Mouse (Mus musculus) right cerebral cortex, postnatal 36 days (tissue): ENCODE measurements around the gene Pex14.
"Not testable (repeated sequence)": the region's sequence is repeated elsewhere in the genome, so short reads cannot be mapped to it uniquely, and the experiment has no call there.

Source experiments
- DNase-seq, 2 experiments: peaks; one replicate each; pipeline ENCODE4 v3.0.0; 2022; ENCODE audit warnings: low spot score in 2 of 2, mixed read lengths in 1 of 2

Gene Pex14

DNA sequence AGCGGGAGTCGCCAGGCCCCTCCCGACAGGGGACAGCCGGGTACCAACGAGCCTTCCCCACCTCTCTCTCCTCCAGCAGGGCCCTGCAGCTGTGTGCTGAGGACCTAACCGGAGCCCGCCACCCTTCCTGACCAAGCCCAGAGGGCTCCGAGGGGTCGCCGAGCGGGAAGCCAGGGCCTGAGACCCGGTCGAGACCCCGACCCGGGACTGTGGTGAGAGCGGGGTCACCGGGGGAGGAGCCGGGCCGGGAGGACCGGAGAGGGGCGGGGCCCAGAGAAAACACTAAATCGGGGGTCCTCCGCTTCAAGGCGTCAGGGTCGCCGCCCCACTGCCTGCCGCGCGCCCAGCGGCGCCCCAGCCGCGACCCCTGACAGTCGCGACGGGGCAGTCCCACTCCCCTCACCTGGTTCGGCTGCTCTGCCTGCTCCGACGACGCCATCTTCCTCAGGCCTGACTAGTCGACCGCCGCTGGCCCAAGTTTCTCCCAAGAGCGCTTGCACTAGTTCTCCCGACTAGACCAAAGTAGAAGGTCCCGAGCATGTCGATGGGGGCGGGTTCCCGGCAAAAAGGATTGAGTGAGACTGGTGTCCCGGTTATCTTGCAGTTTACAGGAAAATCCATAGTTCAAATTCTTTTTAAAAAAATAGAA is at the start of gene Pex14:
Pex14 (minus strand) TSS at position 508 of the 649 bp plus-strand sequence.
- DNase-seq, result peak; percentile 90 to 91

- no peak for DNase-seq
Measured at GRCm38 (mm10) chr4:149149196-149149595, 49.5 kb upstream of the Pex14 start.

DNA sequence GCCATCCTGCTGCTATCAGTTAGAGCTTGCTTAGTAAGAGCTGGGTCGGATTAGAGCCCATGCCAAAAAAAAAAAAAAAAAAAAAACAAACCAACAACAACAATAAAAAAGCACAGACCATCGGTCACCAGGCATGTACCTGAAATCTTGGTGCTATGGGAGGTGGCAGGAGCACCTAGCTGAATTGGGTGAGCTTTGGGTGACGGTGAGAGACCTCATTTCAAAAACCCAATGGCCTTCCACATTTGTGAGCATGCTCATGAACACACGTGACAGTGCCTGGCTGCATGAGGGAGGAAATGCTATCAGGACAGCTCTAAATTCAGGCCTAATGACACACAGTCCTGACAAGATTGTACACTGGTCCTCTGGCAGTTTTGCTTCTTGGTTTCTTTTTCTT is 48.4 kb upstream of the Pex14 start:
- DNase-seq, result no peak

DNA sequence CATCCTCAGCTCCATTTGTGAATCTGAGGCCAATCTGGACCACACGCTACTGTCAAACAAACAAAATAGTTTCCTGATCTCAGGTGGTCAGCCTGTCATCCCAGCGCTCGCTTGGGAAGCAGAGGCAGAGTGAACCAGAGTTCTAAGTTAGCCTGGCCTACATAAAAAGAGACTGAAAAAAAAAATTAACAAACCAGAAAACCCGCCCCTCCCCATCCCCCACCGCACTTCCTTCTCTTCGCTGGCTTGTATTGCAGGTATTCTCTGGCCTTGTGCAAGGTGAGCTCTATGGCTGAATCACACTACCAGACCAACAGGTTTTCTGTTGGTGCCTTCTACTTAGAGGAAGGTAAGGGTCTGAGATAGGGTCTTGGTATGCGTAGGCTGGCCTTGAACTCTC is 47.9 kb upstream of the Pex14 start:
- DNase-seq, result no peak

DNA sequence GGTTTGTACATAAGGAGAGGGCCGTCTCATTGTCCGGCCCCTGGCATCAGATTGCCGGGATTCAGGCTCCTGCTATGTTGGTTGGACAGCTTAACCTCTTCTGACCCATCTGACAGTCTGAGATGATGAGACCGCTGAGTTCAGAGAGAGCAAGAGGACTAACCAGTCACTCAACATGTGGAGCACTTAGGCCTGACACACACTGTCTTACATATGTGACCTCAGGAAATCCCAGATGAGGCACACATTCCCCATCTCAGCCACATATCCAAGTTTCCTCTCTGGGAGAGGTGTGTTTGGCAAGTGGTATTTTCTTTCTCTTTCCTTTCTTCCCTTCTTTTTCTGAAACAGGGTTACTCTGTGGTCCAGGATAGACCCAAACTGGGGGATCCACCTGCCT is 45.5 kb upstream of the Pex14 start:
- DNase-seq, result no peak

DNA sequence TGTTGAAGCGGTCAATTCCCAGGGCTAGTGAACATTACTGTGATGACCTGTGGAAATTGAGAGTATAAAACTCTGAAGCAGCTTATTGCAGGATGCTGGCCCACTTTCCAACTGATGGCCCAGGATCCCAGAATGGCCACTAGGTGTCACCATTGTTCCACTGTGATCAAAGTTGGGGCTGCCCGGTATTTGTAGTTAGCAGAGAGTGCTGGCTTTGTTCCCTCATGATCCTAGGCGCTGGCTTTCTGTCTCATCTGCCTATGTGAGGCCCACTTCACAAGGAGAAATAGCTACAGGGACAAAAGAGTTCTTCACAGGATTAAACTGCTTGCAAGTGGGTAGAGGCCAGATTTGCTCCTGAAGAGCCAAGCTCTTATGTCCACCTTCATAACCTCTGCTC is 44.8 kb upstream of the Pex14 start:
- peak; percentile 53 to 66 for DNase-seq

GRCm38 (mm10) chr4:149143594-149143993 is 43.9 kb upstream of the Pex14 start:
- DNase-seq, result no peak

GRCm38 (mm10) chr4:149138515-149138914 is 38.8 kb upstream of the Pex14 start:
- no peak for DNase-seq

DNA sequence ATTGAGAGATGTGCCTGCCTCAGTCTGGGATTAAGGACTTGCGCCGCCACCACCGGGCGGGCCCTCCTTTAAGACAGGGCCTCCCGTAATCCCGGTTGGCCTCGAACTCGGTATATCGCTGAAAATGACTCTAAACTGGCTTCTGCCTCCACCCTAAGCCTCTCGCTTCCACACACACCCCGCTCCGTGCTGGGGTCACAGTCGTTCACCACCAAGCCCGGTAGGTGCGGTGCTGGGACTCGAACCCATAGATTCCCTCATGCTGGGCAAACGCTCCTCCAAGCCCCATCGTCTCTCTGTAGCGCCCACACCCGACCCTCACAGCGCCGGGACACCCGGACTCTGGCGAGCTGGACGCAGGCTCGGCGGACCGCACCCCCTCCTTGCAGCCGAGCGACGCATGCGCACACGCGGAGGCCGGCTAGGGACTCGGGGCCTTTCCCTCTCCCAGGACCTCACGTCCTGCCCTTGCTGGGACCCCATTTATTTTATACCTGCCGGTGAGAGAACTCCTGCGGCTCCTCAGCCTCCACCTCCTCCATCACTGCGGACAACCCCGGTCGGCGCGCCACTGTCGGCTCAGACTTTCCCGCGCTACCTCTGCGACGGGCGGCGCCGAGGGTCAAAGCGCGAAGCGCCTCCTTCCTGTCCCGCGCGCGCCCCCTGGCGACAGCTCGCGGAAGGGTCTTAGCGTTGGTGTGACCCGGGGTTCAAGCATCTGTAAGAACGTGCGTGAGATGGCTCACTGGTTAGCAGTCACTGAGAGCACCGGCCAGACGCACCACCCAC is 37.5 kb upstream of the Pex14 start, which contains the start of gene Cenps:
Cenps (minus strand) TSS at position 648 of the 789 bp plus-strand sequence.
- DNase-seq, result peak; percentile 80 to 82

DNA sequence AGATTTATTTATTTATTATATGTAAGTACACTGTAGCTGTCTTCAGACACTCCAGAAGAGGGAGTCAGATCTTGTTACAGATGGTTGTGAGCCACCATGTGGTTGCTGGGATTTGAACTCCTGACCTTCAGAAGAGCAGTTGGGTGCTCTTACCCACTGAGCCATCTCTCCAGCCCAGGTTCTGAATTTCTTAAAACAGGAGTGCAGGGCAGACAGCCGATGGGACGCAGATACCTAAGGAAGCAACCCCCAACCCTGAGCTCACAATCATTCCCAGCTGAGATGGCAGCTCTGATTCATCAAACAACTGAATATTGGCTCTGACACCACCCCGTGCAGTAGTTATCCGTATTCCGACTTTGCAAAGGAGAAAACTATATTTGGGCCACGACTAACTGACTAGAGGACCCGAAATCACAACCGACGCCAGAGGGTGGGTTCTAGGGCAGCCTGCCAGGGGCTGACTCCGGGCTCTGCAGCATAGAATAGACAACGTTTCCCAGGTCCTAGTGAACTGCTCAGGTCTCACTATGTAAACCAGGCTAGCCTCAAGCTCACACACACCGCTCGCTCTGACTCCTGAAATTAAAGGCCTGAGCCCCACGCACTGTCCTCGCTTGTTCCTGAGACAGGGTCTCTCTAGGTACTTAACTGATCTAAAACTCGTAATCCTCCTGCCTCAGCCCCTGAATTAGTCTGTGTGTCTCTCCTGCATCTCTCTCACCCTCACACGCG is 36.6 kb upstream of the Pex14 start:
- DNase-seq, result no peak

- DNase-seq, result no peak
Measured at GRCm38 (mm10) chr4:149133395-149133794, 33.7 kb upstream of the Pex14 start.

DNA sequence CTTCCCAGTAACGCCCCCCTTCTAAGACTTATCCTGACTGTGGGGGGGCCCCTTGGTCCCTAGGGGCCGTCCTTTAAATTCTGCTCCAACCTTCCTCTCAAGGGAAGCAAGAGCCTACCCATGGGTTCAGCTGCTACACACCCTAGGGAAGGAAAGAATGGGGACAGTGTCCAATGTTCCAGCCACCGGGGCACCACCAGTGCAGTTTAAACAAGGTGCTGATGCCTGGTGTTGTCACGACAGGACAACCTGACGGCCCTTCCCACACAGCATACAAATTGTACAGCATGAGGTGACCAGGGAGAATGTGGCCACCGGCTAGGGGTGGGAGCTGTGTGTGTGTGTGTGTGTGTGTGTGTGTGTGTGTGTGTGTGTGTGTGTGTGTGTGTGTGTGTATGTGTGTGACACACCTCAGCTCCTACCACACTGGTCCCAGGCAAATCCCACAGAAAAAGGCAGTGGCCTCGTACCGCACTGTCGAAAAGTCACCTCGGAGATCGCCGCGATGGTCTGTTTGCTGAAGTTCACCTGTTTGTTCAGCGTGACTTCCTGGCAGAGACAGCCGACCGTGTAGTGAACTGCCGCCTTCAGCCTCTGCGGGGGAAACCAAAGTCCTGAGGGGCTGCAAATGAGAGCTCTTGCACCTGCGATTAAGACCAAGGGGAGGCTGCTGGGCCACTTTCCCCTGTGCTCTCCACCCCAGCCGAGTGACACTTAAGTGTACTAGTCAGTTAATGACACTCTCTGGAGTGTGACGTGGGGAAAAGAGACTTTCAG is 32.3 kb upstream of the Pex14 start:
- no peak for DNase-seq

DNA sequence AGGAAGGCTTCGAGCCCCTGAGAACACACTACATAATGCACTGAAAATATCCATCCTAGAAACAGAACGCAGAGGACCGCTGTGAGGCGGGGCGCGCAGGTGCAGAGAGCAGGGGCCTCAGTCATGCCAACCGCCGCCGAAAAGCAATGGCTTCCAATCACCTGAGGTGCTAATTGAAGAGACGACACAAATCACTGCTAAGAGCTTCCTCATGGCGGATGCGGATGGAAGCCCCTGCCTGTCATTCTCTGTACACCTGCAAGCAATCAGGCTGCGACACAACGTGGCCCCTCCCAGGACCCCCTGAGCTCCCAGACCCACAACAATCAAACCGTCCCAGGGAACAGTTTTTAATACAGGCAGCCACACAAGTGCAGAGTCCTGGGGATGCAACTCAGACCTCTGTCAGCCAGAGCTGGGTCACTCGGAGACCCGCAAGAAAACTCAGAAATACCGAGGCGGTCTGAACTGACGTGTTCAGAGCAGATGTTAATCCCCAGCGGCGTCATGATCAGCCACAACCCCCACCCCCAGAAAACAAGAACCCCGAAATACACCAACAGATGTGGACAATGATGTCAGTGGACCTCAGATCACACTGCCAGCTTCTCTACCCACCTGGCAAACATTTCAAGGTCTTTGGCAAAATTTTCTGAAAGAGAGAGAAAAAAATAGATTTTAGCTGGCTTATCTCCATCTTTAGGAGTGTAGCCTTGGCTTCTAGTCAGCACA is 31.5 kb upstream of the Pex14 start:
- DNase-seq, result no peak

- DNase-seq, result peak in 1 of 2 experiments; percentile 30
Measured at GRCm38 (mm10) chr4:149128467-149128866, 28.8 kb upstream of the Pex14 start.

DNA sequence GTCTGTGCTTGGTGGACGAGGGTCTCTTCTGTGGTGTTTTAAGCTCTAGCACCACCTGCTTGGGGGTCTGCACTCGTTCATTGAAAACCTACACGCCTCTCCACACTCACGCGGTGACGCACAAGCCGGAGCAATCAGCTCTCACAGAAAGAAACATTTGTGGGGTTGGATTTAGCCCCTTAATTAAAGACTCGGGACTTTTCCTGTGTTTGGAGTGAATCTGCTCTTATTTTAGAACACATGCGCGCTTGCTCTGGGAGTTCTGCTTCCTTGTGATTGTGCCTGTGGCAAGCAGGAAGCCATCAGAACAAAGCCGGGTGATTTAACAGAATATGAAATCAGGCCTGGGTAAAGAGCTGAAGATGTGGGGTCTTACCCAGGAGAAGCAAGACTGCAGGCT is 27.0 kb upstream of the Pex14 start, which contains the start of gene Cort:
Cort (minus strand) TSS at position 101 of the 400 bp plus-strand sequence.
- DNase-seq, result no peak

DNA sequence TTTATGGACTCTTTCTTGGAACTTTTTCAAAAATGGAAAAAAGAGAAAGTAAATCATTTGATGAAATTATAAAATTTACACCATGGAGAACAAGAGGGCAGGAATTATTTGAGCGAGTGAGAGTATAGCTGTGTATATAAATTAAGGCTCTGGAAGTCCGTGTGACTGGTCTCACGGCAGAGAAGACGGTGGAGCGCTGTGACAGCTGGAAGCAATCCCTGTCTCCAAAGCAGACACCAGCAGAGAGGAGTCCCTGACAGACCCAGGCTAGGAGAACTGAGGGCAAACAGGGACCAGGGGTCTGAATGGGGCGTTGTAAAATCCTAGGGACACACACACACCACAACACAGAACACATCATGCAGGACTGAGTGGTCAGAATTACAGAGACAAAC is 26.4 kb upstream of the Pex14 start:
- DNase-seq, result no peak

DNA sequence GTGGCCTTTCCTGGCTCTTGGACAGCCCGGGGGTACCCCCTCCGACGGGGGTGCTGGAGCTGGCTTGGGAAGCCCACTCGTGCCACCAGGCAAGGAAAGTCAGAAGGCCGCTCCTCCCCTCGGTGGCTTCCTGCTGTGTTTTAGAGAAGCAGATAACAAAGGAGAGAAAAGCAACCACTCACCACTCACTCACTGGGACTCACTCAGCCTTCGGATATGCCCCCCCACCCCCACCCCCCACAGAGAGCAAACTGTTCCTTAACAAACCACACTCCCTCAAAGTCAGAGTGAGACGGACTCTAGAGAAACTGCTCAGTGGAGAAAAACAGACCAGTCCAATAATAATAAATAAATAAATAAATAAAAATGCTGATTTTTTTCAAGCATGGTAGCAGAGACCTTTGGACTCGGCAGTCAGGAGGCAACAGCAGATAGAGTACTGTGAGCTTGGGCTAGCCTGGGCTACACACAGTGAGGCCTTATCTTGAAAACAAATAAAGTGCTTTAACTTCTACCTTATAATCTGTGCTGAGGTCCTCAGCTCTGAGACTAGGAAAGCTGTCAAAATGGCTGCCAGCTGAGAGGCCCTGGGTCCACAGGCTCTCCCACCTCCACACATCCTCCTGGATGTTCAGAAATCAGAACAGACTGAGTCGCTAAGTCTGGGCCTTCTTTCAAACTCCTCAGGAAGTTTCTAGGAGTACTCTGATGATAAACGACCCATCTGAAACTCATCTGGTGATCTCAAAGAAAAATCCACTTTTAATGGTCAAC is 25.9 kb upstream of the Pex14 start:
- no peak for DNase-seq

DNA sequence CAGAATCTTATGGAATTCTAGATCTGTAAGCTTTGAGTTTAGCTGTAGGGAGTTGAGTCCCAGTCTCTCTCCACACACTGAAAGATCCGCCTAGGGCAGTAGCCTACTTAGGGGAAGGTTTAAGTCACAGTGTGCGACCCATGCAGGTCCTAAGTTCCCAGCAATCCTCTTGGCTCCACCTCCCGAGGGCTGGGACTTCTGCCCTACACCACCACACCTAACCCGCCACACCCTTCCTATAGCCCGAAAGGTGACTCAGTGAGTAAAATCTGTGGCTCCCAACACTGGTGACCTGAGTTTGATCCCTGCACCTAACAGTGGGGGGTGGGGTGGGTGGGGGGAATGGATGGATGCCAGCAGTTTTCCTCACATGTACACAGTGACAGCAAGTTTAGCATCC is 23.8 kb upstream of the Pex14 start:
- DNase-seq, result no peak

DNA sequence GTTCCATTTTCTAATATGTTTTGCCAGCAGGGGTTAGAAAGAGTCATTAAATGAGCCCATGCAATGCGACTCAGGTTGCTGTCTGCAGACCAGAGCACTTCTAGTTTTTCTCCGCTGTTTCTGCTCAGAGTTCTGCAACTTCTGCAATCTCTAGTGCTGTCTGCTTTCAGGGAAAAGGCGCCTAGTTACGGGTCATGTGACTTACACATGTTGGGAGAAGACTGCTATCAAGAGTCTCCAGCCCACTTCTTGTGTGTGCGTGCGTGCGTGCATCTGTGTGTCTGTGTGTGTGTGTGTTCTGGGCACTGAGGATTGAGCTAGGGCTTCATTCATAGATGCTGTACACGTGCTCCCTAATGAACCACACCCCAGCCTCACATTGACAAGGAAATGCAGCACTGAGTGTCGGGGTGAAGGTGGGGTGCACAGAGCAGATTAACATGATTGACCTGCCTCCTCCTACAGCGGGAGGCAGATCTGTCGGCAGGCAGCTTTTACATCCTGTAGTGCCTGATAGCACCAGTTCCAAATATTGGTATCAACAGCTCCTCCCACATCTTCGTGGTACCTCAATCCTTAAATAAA is 20.4 kb upstream of the Pex14 start:
- not testable (repeated sequence) for DNase-seq
